Mouse (Mus musculus): ENCODE results near the gene Picalm. TPM values are rescaled to one million over a fixed set of nuclear protein-coding genes. Genes with fewer than 3 reads are reported as not detected.
A peak's percentile ranks its signal among the peaks of the same experiment; 100 is the strongest.
"Not testable (repeated sequence)": the region's sequence is repeated elsewhere in the genome, so short reads cannot be mapped to it uniquely, and the experiment has no call there.

The Picalm gene
- polyA plus RNA-seq, 1 experiment from 2014 or later = 41.5 TPM

GRCm38 (mm10) chr7:90164276-90164675, 34.3 kb downstream of the Picalm start:
- 98% methylated on average over 1 of the region's 1 CpGs for WGBS
- no peaks in the 10 kb centered on the region for H3K9me3 ChIP-seq (replicated peaks)
- no peak overlapping the region for H3K27ac ChIP-seq (replicated peaks)
- peaks cover 28% of the 10 kb centered on the region for H3K36me3 ChIP-seq
- H3K27me3 ChIP-seq (replicated peaks) = no peaks in the 10 kb centered on the region
- no peak overlapping the region for H3K9ac ChIP-seq (replicated peaks)
- no peak for ATAC-seq (ENCODE audit: low FRiP score)
- no peak overlapping the region for H3K4me2 ChIP-seq
- H3K4me1 ChIP-seq = no peaks in the 10 kb centered on the region
- no peak overlapping the region for H3K4me3 ChIP-seq (replicated peaks)

- Histone ChIP-seq H3K4me2 (no peak overlapping the region), H3K27ac (replicated peaks) (no peak overlapping the region), H3K27me3 (replicated peaks) (no peaks in the 10 kb centered on the region), H3K36me3 (peaks cover 25% of the 10 kb centered on the region), H3K4me3 (replicated peaks) (no peak overlapping the region), H3K9ac (replicated peaks) (no peak overlapping the region), H3K4me1 (no peaks in the 10 kb centered on the region), H3K9me3 (replicated peaks) (no peaks in the 10 kb centered on the region)
- WGBS = 90% methylated on average over 1 of the region's 1 CpGs
- ATAC-seq (ENCODE audit: low FRiP score) = no peak
Observed at GRCm38 (mm10) chr7:90165970-90166369, 36.0 kb downstream of the Picalm start.

GRCm38 (mm10) chr7:90167777-90168176, 37.8 kb downstream of the Picalm start:
- H3K4me1 ChIP-seq; H3K4me2 ChIP-seq; ATAC-seq (ENCODE audit: low FRiP score); H3K4me3 ChIP-seq (replicated peaks); H3K27ac ChIP-seq (replicated peaks); H3K9me3 ChIP-seq (replicated peaks); H3K9ac ChIP-seq (replicated peaks); H3K27me3 ChIP-seq (replicated peaks): not testable (repeated sequence)
- H3K36me3 ChIP-seq = peaks cover 16% of the 10 kb centered on the region
- WGBS = 80% methylated on average over 10 of the region's 10 CpGs

GRCm38 (mm10) chr7:90173778-90174177, 43.8 kb downstream of the Picalm start:
- Histone ChIP-seq H3K9me3 (replicated peaks) (no peaks in the 10 kb centered on the region), H3K36me3 (peaks cover 31% of the 10 kb centered on the region), H3K4me1 (no peaks in the 10 kb centered on the region), H3K4me3 (replicated peaks) (no peak overlapping the region), H3K9ac (replicated peaks) (no peak overlapping the region), H3K27me3 (replicated peaks) (no peaks in the 10 kb centered on the region), H3K4me2 (no peak overlapping the region), H3K27ac (replicated peaks) (no peak overlapping the region)
- ATAC-seq (ENCODE audit: low FRiP score) = no peak
- 97% methylated on average over 1 of the region's 1 CpGs for WGBS

GRCm38 (mm10) chr7:90175576-90175975, 45.6 kb downstream of the Picalm start:
- 90% methylated on average over 2 of the region's 2 CpGs for WGBS

GRCm38 (mm10) chr7:90180635-90181034, 50.6 kb downstream of the Picalm start:
- no peak overlapping the region for H3K9ac ChIP-seq (replicated peaks)
- no peaks in the 10 kb centered on the region for H3K4me1 ChIP-seq
- H3K9me3 ChIP-seq (replicated peaks) = no peaks in the 10 kb centered on the region
- ATAC-seq (ENCODE audit: low FRiP score) = no peak
- H3K4me3 ChIP-seq (replicated peaks) = no peak overlapping the region
- peaks cover 27% of the 10 kb centered on the region for H3K36me3 ChIP-seq
- 94% methylated on average over 1 of the region's 1 CpGs for WGBS
- H3K4me2 ChIP-seq = no peak overlapping the region
- no peaks in the 10 kb centered on the region for H3K27me3 ChIP-seq (replicated peaks)
- no peak overlapping the region for H3K27ac ChIP-seq (replicated peaks)

More at GRCm38 (mm10) chr7:90175576-90175975, 45.6 kb downstream of the Picalm start:
- H3K4me3 ChIP-seq (replicated peaks) = no peak overlapping the region
- no peak overlapping the region for H3K4me2 ChIP-seq
- ATAC-seq (ENCODE audit: low FRiP score) = no peak
- no peaks in the 10 kb centered on the region for H3K27me3 ChIP-seq (replicated peaks)
- no peak overlapping the region for H3K27ac ChIP-seq (replicated peaks)
- no peak overlapping the region for H3K9ac ChIP-seq (replicated peaks)
- no peaks in the 10 kb centered on the region for H3K9me3 ChIP-seq (replicated peaks)
- H3K4me1 ChIP-seq = no peaks in the 10 kb centered on the region
- H3K36me3 ChIP-seq = peaks cover 35% of the 10 kb centered on the region

- ATAC-seq (ENCODE audit: low FRiP score) = no peak
- no peak overlapping the region for H3K27ac ChIP-seq (replicated peaks)
- 98% methylated on average over 5 of the region's 5 CpGs for WGBS
Observed at GRCm38 (mm10) chr7:90200251-90200650, 70.2 kb downstream of the Picalm start.

GRCm38 (mm10) chr7:90201877-90202465, 72.0 kb downstream of the Picalm start:
- H3K27ac ChIP-seq (replicated peaks) = no peak overlapping the region
- no peaks in the 10 kb centered on the region for H3K4me1 ChIP-seq
- H3K36me3 ChIP-seq = peaks cover 17% of the 10 kb centered on the region
- H3K4me2 ChIP-seq = no peak overlapping the region
- no peaks in the 10 kb centered on the region for H3K9me3 ChIP-seq (replicated peaks)
- no peak for ATAC-seq (ENCODE audit: low FRiP score)
- H3K4me3 ChIP-seq (replicated peaks) = no peak overlapping the region
- H3K27me3 ChIP-seq (replicated peaks) = no peaks in the 10 kb centered on the region
- 81% methylated on average over 2 of the region's 2 CpGs for WGBS
- no peak overlapping the region for H3K9ac ChIP-seq (replicated peaks)

More at GRCm38 (mm10) chr7:90200251-90200650, 70.2 kb downstream of the Picalm start:
- H3K4me2 ChIP-seq = no peak overlapping the region
- H3K9ac ChIP-seq (replicated peaks) = no peak overlapping the region
- no peaks in the 10 kb centered on the region for H3K9me3 ChIP-seq (replicated peaks)
- peaks cover 18% of the 10 kb centered on the region for H3K36me3 ChIP-seq
- no peaks in the 10 kb centered on the region for H3K4me1 ChIP-seq
- H3K27me3 ChIP-seq (replicated peaks) = no peaks in the 10 kb centered on the region
- no peak overlapping the region for H3K4me3 ChIP-seq (replicated peaks)

GRCm38 (mm10) chr7:90203914-90204313, 73.9 kb downstream of the Picalm start:
- WGBS = 96% methylated on average over 2 of the region's 2 CpGs
- Histone ChIP-seq H3K4me2 (no peak overlapping the region), H3K27me3 (replicated peaks) (no peaks in the 10 kb centered on the region)

GRCm38 (mm10) chr7:90210116-90210515, 80.1 kb downstream of the Picalm start:
- Histone ChIP-seq H3K4me1 (no peaks in the 10 kb centered on the region), H3K4me2 (no peak overlapping the region), H3K9ac (replicated peaks) (no peak overlapping the region), H3K27me3 (replicated peaks) (no peaks in the 10 kb centered on the region), H3K4me3 (replicated peaks) (no peak overlapping the region), H3K36me3 (peaks cover 20% of the 10 kb centered on the region), H3K9me3 (replicated peaks) (no peaks in the 10 kb centered on the region), H3K27ac (replicated peaks) (no peak overlapping the region)
- ATAC-seq (ENCODE audit: low FRiP score) = no peak
- 79% methylated on average over 2 of the region's 2 CpGs for WGBS

More at GRCm38 (mm10) chr7:90203914-90204313, 73.9 kb downstream of the Picalm start:
- no peak for ATAC-seq (ENCODE audit: low FRiP score)
- peaks cover 21% of the 10 kb centered on the region for H3K36me3 ChIP-seq
- H3K9me3 ChIP-seq (replicated peaks) = no peaks in the 10 kb centered on the region
- H3K4me1 ChIP-seq = no peaks in the 10 kb centered on the region
- no peak overlapping the region for H3K9ac ChIP-seq (replicated peaks)
- H3K27ac ChIP-seq (replicated peaks) = no peak overlapping the region
- H3K4me3 ChIP-seq (replicated peaks) = no peak overlapping the region

- Histone ChIP-seq H3K9ac (replicated peaks) (no peak overlapping the region), H3K27ac (replicated peaks) (no peak overlapping the region), H3K4me3 (replicated peaks) (no peak overlapping the region), H3K36me3 (peaks cover 20% of the 10 kb centered on the region), H3K4me1 (no peaks in the 10 kb centered on the region), H3K27me3 (replicated peaks) (no peaks in the 10 kb centered on the region), H3K4me2 (no peak overlapping the region), H3K9me3 (replicated peaks) (no peaks in the 10 kb centered on the region)
- no peak for ATAC-seq (ENCODE audit: low FRiP score)
Observed at GRCm38 (mm10) chr7:90210947-90211346, 80.9 kb downstream of the Picalm start.

- Histone ChIP-seq H3K9ac (replicated peaks) (no peak overlapping the region), H3K4me2 (no peak overlapping the region), H3K4me3 (replicated peaks) (no peak overlapping the region), H3K36me3 (no peaks in the 10 kb centered on the region), H3K4me1 (no peaks in the 10 kb centered on the region; the same call in 1 of the 2 replicates), H3K27me3 (replicated peaks) (no peaks in the 10 kb centered on the region), H3K9me3 (replicated peaks) (no peaks in the 10 kb centered on the region), H3K27ac (replicated peaks) (0 out of 2 replicates have a peak overlapping the region, but pooled peaks have one; percentile 11)
- WGBS = 52% methylated on average over 8 of the region's 8 CpGs
- no peak for ATAC-seq (ENCODE audit: low FRiP score)
Observed at GRCm38 (mm10) chr7:90216511-90216910, 86.5 kb downstream of the Picalm start.

Measured in neural tube, embryonic 15.5 days (tissue).